Mouse (Mus musculus): Measurements from ENCODE around the gene Kif3b.

DNA sequence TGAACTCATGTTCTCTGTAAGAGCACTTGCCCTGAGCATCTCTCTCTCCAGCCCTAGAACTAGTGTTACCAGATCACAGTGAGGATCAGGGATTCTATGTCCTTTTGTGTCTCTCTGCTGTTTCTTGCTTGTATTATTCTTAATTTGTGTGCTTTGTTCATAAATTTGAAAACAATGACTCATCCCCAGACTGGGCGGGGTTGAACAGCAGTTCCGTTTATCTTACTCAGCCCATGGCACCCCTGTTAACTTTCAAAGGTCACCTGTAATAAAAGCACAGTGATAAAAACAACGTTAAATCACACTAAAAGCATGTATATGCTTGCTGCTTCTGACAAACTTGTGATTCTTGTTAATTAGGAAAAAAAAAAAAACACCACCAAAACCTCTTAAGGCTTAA lies 51.4 kb downstream of the Kif3b start:
- TF ChIP-seq CTCF (IDR thresholded peaks at IDR 0.05; ENCODE audit: low read depth) = no peak
- TF ChIP-seq EP300 (IDR thresholded peaks at IDR 0.05; ENCODE audit: low read depth) = peak; percentile 58
